Mouse (Mus musculus): ENCODE measurements around the gene Rsg1. TPM values are rescaled to one million over a fixed set of nuclear protein-coding genes. Genes with fewer than 3 reads are reported as not detected.

Gene Rsg1
- polyA plus RNA-seq, 1 experiment from 2014 or later, result 8.9 TPM

GRCm38 (mm10) chr4:141270201-141270940 lies 56.6 kb downstream of the Rsg1 start:
- Histone ChIP-seq H3K4me3 (replicated peaks) (no peak overlapping the region), H3K27ac (no peak overlapping the region), H3K36me3 (no peaks in the 10 kb centered on the region), H3K4me1 (replicated peaks) (peaks cover 21% of the 10 kb centered on the region), H3K9ac (replicated peaks) (no peak overlapping the region), H3K4me2 (replicated peaks) (no peak overlapping the region), H3K9me3 (no peaks in the 10 kb centered on the region), H3K27me3 (peaks cover 18% of the 10 kb centered on the region; the same call in 1 of the 2 replicates)
- WGBS, result 59% methylated on average over 15 of the region's 15 CpGs
- no peak for ATAC-seq

- H3K4me2 ChIP-seq (replicated peaks), result no peak overlapping the region
- peaks cover 18% of the 10 kb centered on the region; the same call in 1 of the 2 replicates for H3K27me3 ChIP-seq
- H3K36me3 ChIP-seq, result no peaks in the 10 kb centered on the region
- no peaks in the 10 kb centered on the region for H3K9me3 ChIP-seq
- no peak overlapping the region for H3K4me3 ChIP-seq (replicated peaks)
- no peak overlapping the region for H3K9ac ChIP-seq (replicated peaks)
- no peak overlapping the region for H3K27ac ChIP-seq
- ATAC-seq, result no peak
- WGBS, result 81% methylated on average over 6 of the region's 7 CpGs
- H3K4me1 ChIP-seq (replicated peaks), result peaks cover 22% of the 10 kb centered on the region
Measured at GRCm38 (mm10) chr4:141271228-141271627, 57.5 kb downstream of the Rsg1 start.

- Histone ChIP-seq H3K27me3 (peaks cover 18% of the 10 kb centered on the region; the same call in 1 of the 2 replicates), H3K9ac (replicated peaks) (no peak overlapping the region), H3K4me1 (replicated peaks) (peaks cover 22% of the 10 kb centered on the region), H3K4me2 (replicated peaks) (no peak overlapping the region), H3K4me3 (replicated peaks) (no peak overlapping the region), H3K9me3 (no peaks in the 10 kb centered on the region), H3K27ac (no peak overlapping the region), H3K36me3 (no peaks in the 10 kb centered on the region)
- 91% methylated on average over 6 of the region's 6 CpGs for WGBS
- no peak for ATAC-seq
Measured at GRCm38 (mm10) chr4:141271721-141272120, 58.0 kb downstream of the Rsg1 start.

- Histone ChIP-seq H3K27me3 (peaks cover 18% of the 10 kb centered on the region; the same call in 1 of the 2 replicates), H3K4me3 (replicated peaks) (no peak overlapping the region), H3K9ac (replicated peaks) (no peak overlapping the region), H3K4me2 (replicated peaks) (peak overlapping the region; percentile 11; the same call in 1 of the 2 replicates), H3K4me1 (replicated peaks) (peaks cover 24% of the 10 kb centered on the region), H3K36me3 (no peaks in the 10 kb centered on the region), H3K27ac (no peak overlapping the region), H3K9me3 (no peaks in the 10 kb centered on the region)
- WGBS, result 15% methylated on average over 14 of the region's 14 CpGs
- ATAC-seq, result no peak
Measured at GRCm38 (mm10) chr4:141272878-141273277, 59.1 kb downstream of the Rsg1 start.

GRCm38 (mm10) chr4:141273296-141273695 lies 59.5 kb downstream of the Rsg1 start:
- H3K9ac ChIP-seq (replicated peaks), result no peak overlapping the region
- H3K9me3 ChIP-seq, result no peaks in the 10 kb centered on the region
- no peak overlapping the region for H3K4me3 ChIP-seq (replicated peaks)
- peak overlapping the region; percentile 11; the same call in 1 of the 2 replicates for H3K4me2 ChIP-seq (replicated peaks)
- H3K36me3 ChIP-seq, result no peaks in the 10 kb centered on the region
- peaks cover 18% of the 10 kb centered on the region; the same call in 1 of the 2 replicates for H3K27me3 ChIP-seq
- H3K27ac ChIP-seq, result peak overlapping the region; percentile 80
- peak; percentile 80 for ATAC-seq
- H3K4me1 ChIP-seq (replicated peaks), result peaks cover 27% of the 10 kb centered on the region
- WGBS, result 17% methylated on average over 12 of the region's 12 CpGs

- peak; percentile 80 for ATAC-seq
- Histone ChIP-seq H3K4me1 (replicated peaks) (peaks cover 39% of the 10 kb centered on the region), H3K9me3 (no peaks in the 10 kb centered on the region), H3K4me2 (replicated peaks) (peak overlapping the region; percentile 35), H3K27me3 (peaks cover 18% of the 10 kb centered on the region; the same call in 1 of the 2 replicates), H3K36me3 (no peaks in the 10 kb centered on the region), H3K4me3 (replicated peaks) (no peak overlapping the region), H3K9ac (replicated peaks) (no peak overlapping the region), H3K27ac (peak overlapping the region; percentile 80)
- 20% methylated on average over 23 of the region's 23 CpGs for WGBS
Measured at GRCm38 (mm10) chr4:141274485-141275341, 61.0 kb downstream of the Rsg1 start.

Other genes with a start within 250 kb of the Rsg1 start
- gene Atp13a2, start 227.1 kb upstream of the Rsg1 start, polyA plus RNA-seq (2015; fragmentation: Nextera tagmentation; extraction: Ambion mirVana), result 118 and 127 TPM in 2 replicates
- 181 and 207 TPM in 2 replicates for gene Mfap2, start 203.5 kb upstream of the Rsg1 start, polyA plus RNA-seq (2015; fragmentation: Nextera tagmentation; extraction: Ambion mirVana)
- 6.8 and 8.8 TPM in 2 replicates for gene Crocc, start 153.4 kb upstream of the Rsg1 start, polyA plus RNA-seq (2015; fragmentation: Nextera tagmentation; extraction: Ambion mirVana)
- gene Necap2, start 135.6 kb upstream of the Rsg1 start, polyA plus RNA-seq (2015; fragmentation: Nextera tagmentation; extraction: Ambion mirVana), result 47.2 and 52.3 TPM in 2 replicates
- 0.22 TPM in 1 of 2 replicates, not detected in the other for gene Spata21, start 125.6 kb upstream of the Rsg1 start, polyA plus RNA-seq (2015; fragmentation: Nextera tagmentation; extraction: Ambion mirVana)
- gene Szrd1, start 74.2 kb upstream of the Rsg1 start, polyA plus RNA-seq (2015; fragmentation: Nextera tagmentation; extraction: Ambion mirVana), result 26.0 and 30.7 TPM in 2 replicates
- 22.9 and 26.3 TPM in 2 replicates for gene Fbxo42, start 66.0 kb upstream of the Rsg1 start, polyA plus RNA-seq (2015; fragmentation: Nextera tagmentation; extraction: Ambion mirVana)
- gene Arhgef19, start 25.5 kb downstream of the Rsg1 start, polyA plus RNA-seq (2015; fragmentation: Nextera tagmentation; extraction: Ambion mirVana), result 0.93 and 0.98 TPM in 2 replicates
- 3.5 and 4.7 TPM in 2 replicates for gene Epha2, start 87.3 kb downstream of the Rsg1 start, polyA plus RNA-seq (2015; fragmentation: Nextera tagmentation; extraction: Ambion mirVana)
- gene Fam131c, start 154.3 kb downstream of the Rsg1 start, polyA plus RNA-seq (2015; fragmentation: Nextera tagmentation; extraction: Ambion mirVana), result 7.8 and 10.1 TPM in 2 replicates
- 0.09 TPM in 1 of 2 replicates, not detected in the other for gene Clcnka, start 184.8 kb downstream of the Rsg1 start, polyA plus RNA-seq (2015; fragmentation: Nextera tagmentation; extraction: Ambion mirVana)
- not detected in 2 replicates for gene Clcnkb, start 202.1 kb downstream of the Rsg1 start, polyA plus RNA-seq (2015; fragmentation: Nextera tagmentation; extraction: Ambion mirVana)
- not detected in 2 replicates for gene Hspb7, start 206.8 kb downstream of the Rsg1 start, polyA plus RNA-seq (2015; fragmentation: Nextera tagmentation; extraction: Ambion mirVana)
- gene Srarp, start 222.1 kb downstream of the Rsg1 start, polyA plus RNA-seq (2015; fragmentation: Nextera tagmentation; extraction: Ambion mirVana), result not detected in 2 replicates
- 54.7 and 61.0 TPM in 2 replicates for gene Zbtb17, start 230.7 kb downstream of the Rsg1 start, polyA plus RNA-seq (2015; fragmentation: Nextera tagmentation; extraction: Ambion mirVana)